Mouse (Mus musculus) thymus, postnatal 36 days (tissue): ENCODE data around the gene Il1rap.
A peak's percentile ranks its signal among the peaks of the same experiment; 100 is the strongest.

Experiments
- DNase-seq, 2 experiments: peaks; one replicate each; pipeline ENCODE4 v3.0.0; 2022; ENCODE audit warnings: mixed read lengths in 2 of 2

Il1rap gene

GRCm38 (mm10) chr16:26581048-26581912 is at the start of gene Il1rap:
TSS of gene Il1rap (plus strand) at chr16:26581704.
- peak; percentile 95 for DNase-seq

- DNase-seq = no peak
Observed at GRCm38 (mm10) chr16:26532287-26532686, 49.2 kb upstream of the Il1rap start.

DNA sequence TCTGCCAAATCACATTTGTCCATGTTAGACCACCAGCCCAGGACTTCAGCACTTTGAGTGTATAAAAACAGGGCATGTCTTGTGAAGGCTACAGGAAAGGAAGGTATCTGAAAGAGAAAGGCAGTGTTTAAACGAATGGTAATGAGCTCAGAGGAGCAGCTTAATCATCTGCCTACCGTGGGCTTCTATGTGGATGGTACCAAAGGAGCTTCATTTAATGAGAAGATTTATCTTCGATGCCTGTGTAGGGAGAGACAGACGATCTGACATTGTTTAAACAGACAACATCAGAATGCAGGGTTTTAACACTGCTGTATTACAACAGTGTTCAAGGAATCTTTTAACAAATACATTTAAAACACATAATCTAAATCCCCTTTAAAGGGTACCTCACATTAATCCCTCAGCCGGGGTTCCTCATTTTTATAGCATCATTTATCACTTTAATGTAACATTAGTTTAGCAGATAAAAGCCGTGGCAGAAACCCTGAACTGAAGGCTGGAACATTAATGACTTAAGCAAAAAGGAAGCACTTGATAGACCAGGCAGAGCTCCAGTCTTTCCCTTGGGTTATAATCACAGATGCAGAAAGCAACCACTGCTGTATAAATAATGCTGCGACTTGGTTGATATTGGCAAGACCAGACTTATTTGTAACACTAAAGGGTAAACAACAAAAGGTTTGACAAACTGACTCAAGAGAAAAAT is 35.2 kb upstream of the Il1rap start:
- DNase-seq = no peak

- no peak for DNase-seq
Observed at GRCm38 (mm10) chr16:26546879-26547206, 34.7 kb upstream of the Il1rap start.

DNA sequence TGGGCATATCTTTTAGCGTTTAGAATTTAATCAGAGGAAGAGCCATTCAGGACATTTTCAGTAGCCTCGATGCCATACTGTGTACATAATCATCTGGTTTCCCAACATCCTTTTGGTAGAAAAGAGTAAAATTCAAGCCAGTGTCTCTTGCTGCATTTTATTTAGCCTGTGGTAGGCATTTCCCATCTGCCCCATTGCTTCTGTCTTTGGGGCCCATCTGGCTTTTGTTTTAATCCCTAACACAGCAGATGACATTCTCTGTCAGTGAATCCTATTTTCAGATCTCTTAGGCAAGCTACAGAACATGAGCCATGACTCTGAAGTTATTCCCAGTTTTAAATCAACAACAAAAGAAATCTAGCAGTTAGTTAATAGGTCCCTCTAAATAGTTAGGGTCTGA is 32.3 kb upstream of the Il1rap start:
- no peak for DNase-seq

DNA sequence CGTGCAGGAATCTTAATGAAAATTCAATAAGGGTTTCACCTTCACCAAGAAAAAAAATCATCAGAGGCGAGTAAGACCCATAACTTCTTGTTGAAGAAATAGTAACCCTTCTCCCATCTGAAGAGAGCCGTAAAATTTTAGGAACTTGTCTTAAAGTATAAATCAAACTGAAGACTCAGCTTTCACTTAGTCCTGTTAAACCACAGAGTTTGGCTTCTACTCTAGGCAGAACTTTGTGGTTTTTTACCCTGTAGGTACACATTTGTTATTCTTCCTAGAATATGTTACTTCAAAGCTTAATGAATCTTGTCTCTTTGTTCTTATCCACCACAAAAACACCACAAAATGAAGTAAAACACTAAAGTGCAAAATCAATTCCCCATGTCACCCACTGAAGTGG is 29.3 kb upstream of the Il1rap start:
- DNase-seq = no peak

- no peak for DNase-seq
Observed at GRCm38 (mm10) chr16:26558797-26559196, 22.7 kb upstream of the Il1rap start.

- no peak for DNase-seq
Observed at GRCm38 (mm10) chr16:26561743-26562142, 19.8 kb upstream of the Il1rap start.

- no peak for DNase-seq
Observed at GRCm38 (mm10) chr16:26562771-26563170, 18.7 kb upstream of the Il1rap start.

DNA sequence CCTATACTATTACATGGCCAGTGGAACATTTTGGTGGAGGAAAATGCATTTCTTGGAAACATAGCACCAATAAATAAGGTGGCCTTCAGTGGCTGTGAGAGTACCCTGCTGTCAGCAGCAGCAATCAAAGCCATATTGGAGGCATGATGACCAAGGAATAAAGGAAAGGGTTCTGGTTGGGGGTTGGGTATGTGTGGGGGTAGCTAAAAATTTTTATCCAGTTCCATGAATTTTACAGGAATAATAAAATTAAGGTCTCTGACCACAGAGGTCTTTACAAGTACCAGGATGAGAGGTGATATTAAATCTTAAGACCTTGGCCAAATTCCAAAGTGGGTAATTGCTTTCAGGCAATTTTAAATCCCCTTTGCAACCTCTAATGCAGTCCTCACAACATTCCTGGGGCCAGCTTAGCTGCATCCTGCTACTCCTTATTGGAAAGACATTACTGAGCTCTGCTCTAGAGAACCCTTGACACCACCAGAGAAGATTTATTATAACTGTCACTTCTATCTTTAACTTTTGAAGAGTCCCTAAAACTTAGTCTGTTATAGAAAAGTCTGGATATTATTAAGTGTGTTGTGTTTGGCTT is 12.0 kb upstream of the Il1rap start:
- no peak for DNase-seq

DNA sequence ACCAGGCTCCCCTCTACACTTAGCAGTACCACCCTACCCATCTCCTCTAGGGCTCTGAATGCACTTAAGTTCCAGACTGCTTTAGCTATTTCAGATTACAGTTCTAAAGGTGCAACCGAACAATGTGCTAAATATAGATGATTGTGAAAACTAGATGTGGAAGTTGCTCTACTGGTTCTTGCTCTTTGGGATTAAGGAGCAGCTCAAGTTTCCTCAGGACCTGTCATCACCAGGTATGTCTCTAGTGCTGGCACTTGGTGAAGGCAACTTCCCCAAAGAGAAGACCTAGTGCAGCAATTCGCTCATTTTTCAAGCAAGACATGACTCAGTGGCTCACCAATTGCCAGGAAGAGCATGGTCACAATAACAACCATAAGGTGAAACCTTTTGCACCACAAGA is 9.7 kb upstream of the Il1rap start:
- DNase-seq = no peak

DNA sequence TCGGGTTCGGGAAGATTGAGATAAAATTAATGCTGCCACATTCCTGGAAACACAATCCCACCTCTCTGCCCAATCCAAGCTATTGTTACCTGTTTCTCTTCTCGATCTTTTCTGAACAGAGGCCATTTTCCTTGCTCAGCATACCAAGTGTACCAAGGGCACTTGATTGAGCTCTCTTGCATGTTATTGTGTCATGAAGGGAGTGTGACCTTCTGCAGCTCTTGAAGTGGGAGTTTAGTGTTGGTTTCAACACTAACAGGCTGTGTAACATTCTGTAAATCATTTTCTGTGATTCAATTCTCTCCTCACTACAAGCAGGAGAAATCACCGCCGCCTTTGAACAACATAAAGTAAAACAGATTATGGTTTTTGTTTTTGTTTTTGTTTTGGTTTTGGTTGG is 7.3 kb upstream of the Il1rap start:
- DNase-seq = no peak

DNA sequence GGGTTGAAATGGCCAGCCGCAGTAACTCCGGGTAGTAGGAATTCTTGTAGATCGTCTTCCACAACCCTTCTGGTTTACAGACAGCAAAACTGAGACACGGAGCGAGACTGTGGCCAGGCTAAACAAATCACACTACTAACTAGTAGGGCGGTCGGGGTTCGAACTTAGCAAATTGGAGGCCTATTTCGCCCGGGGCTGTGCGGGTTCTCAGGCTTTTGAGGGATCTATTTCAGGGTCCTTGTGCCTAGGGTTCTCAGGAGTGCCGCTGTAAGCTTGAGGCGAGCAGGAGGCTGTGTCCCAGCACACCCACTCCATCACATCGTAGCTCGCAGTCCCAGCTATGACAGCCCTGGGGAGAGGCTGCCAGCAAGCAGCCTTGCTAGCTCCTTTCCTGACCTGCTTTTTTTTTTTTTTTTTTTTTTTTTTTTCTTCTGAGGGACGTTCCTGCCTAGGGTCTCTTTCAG is 441 bp downstream of the Il1rap start:
- DNase-seq = peak in 1 of 2 experiments; percentile 37

GRCm38 (mm10) chr16:26585806-26586205 is 4.3 kb downstream of the Il1rap start:
- DNase-seq = no peak

DNA sequence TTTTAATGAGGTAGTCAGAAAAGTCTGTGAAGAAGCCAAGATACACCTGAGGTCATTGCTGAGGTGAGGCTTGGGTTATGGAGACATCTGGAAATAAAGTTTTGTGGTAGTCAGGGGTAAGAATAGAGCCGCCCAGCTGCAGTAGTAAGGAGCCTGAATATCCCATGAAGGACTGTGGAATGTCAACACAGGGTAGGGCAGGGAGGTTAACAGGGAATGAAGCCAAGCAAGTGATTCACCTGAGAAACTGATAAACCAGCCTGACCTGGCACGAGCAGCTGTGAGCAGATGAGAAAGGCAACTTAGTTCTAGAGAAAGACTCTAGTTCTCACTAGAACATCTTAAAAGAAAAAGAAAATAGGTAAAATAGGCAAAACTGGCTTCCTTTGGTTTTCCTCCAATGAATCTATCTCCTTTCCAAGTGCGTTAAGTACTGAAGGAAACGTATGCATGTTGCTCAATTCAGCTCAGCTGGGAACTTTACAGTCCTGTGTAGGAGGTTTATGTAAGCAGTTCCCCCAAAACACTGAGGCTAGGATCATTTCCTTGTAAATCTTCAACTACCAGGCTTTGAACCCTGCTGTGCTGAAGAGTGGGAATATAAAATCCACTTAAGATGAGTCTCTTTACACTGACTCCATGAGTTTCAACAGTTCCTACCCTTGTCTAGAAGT is 9.5 kb downstream of the Il1rap start:
- DNase-seq = no peak

- DNase-seq = no peak
Observed at GRCm38 (mm10) chr16:26596440-26596839, 14.9 kb downstream of the Il1rap start.

DNA sequence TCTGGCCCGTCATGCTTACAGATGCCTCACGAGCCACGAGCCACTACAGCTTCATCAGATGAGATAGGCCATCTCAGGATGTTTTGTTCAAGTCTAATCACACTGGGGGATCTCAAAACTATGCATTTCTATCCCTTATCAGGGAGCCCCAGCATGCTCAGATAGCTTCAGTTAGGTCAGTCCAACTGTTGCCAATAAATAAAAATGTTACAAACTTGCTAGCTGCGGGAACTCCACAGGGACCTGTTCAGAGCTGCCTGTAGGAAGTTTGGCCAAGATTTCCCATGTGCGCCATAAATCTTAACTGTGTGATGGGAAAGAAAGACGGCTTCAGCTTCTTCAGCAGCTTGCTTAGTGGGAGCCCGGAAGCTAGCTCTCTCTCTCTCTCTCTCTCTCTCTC is 15.8 kb downstream of the Il1rap start:
- DNase-seq = no peak

DNA sequence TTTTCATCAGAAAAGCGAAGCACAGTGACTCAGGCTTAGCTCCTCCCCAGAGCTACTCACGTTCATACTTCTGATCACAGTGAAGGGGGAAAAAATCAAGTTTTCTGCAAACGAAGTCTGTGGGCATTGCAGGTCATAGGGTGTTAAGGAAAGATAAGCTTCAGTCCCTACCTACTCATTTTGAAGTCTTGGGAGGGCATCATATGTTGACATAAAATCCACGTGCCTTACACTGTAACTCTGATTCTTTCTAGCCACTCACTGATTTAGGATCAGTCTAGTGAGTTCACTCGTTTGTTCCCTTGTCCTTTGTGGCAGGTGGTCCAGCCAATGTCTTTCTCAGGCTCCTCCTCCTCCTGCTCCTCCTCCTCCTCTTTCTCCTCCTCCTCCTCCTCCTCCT is 17.1 kb downstream of the Il1rap start:
- no peak for DNase-seq

- no peak for DNase-seq
Observed at GRCm38 (mm10) chr16:26601482-26601881, 20.0 kb downstream of the Il1rap start.

GRCm38 (mm10) chr16:26604621-26605020 is 23.1 kb downstream of the Il1rap start:
- no peak for DNase-seq

GRCm38 (mm10) chr16:26608003-26608402 is 26.5 kb downstream of the Il1rap start:
- DNase-seq = no peak

GRCm38 (mm10) chr16:26610508-26610907 is 29.0 kb downstream of the Il1rap start:
- DNase-seq = no peak

- DNase-seq = no peak
Observed at GRCm38 (mm10) chr16:26612499-26613220, 31.2 kb downstream of the Il1rap start.
